15 mouse cellular contexts compared by ENCODE assay signal in genomic region chr1:44218876-44219275, GRCm38 (mm10). TPM values are rescaled to one million over a fixed set of nuclear protein-coding genes. Genes with fewer than 3 reads are reported as not detected.
DNase-seq lines count a peak whose midpoint lies in the region; ATAC-seq and TF ChIP-seq lines count a peak whose summit lies in the region.
"Had no signal": no experiment of that assay in that cellular context is flagged by ENCODE, and none has a peak within 500 bp of the region (broad histone marks: within the 10 kb centered on the region; RNA-seq: fewer than 3 reads in every experiment).

TSS of gene Mettl21e (minus strand) at chr1:44218961.

- no peak within 1 kb of the TSS for H3K4me2 ChIP-seq in heart, embryonic 12.5 days
- H3K4me2 ChIP-seq in heart, embryonic 15.5 days = no peak within 1 kb of the TSS
- no peak within 1 kb of the TSS for H3K4me2 ChIP-seq in lung, postnatal 0 days (replicated peaks; ENCODE audit: low read depth, low read length)
- H3K4me2 ChIP-seq: liver, embryonic 13.5 days; midbrain, embryonic 13.5 days had no signal

- no peaks in the 10 kb centered on the region for H3K36me3 ChIP-seq in heart, embryonic 12.5 days
- H3K36me3 ChIP-seq in heart, embryonic 15.5 days = no peaks in the 10 kb centered on the region
- no peaks in the 10 kb centered on the region for H3K36me3 ChIP-seq in lung, postnatal 0 days (ENCODE audit: insufficient read depth, low read length)
- H3K36me3 ChIP-seq: liver, embryonic 13.5 days; midbrain, embryonic 13.5 days had no signal

- TF ChIP-seq EP300 in lung, postnatal 0 days (IDR thresholded peaks at IDR 0.05) = peak; percentile 85

- 44% methylated on average over 1 of the region's 1 CpGs for WGBS in heart, embryonic 12.5 days
- WGBS in heart, embryonic 15.5 days = 31% methylated on average over 1 of the region's 1 CpGs
- 47% methylated on average over 1 of the region's 1 CpGs for WGBS in lung, postnatal 0 days

- H3K4me1 ChIP-seq in heart, embryonic 12.5 days (replicated peaks) = no peaks in the 10 kb centered on the region
- peaks cover 9% of the 10 kb centered on the region for H3K4me1 ChIP-seq in heart, embryonic 15.5 days (replicated peaks)
- no peaks in the 10 kb centered on the region; the same call in 1 of the 2 replicates for H3K4me1 ChIP-seq in lung, postnatal 0 days (ENCODE audit: insufficient read depth, low read depth, low read length)
- H3K4me1 ChIP-seq: liver, embryonic 13.5 days; midbrain, embryonic 13.5 days had no signal

- no peaks in the 10 kb centered on the region for H3K9me3 ChIP-seq in heart, embryonic 12.5 days (replicated peaks)
- H3K9me3 ChIP-seq in heart, embryonic 15.5 days (replicated peaks) = no peaks in the 10 kb centered on the region
- no peaks in the 10 kb centered on the region for H3K9me3 ChIP-seq in lung, postnatal 0 days (ENCODE audit: low read length)
- H3K9me3 ChIP-seq: liver, embryonic 13.5 days; midbrain, embryonic 13.5 days had no signal

- no peak within 1 kb of the TSS for H3K9ac ChIP-seq in heart, embryonic 12.5 days
- no peak within 1 kb of the TSS for H3K9ac ChIP-seq in heart, embryonic 15.5 days
- H3K9ac ChIP-seq in lung, postnatal 0 days (replicated peaks; ENCODE audit: low read depth) = no peak within 1 kb of the TSS
- H3K9ac ChIP-seq: liver, embryonic 13.5 days; midbrain, embryonic 13.5 days had no signal

- no peak for ATAC-seq in heart, embryonic 12.5 days (ENCODE audit: insufficient number of reproducible peaks, low FRiP score)
- ATAC-seq in heart, embryonic 15.5 days (replicated peaks; ENCODE audit: insufficient number of reproducible peaks, insufficient read depth, low FRiP score, low read depth) = peak; percentile 43; the same call in 1 of the 2 replicates
- ATAC-seq in lung, postnatal 0 days = peak; percentile 88
- ATAC-seq: midbrain, embryonic 13.5 days had no signal

- no peak for TF ChIP-seq CTCF in lung, postnatal 0 days (IDR thresholded peaks at IDR 0.05)

- H3K27me3 ChIP-seq in heart, embryonic 12.5 days (replicated peaks) = no peaks in the 10 kb centered on the region
- H3K27me3 ChIP-seq in heart, embryonic 15.5 days = no peaks in the 10 kb centered on the region
- no peaks in the 10 kb centered on the region for H3K27me3 ChIP-seq in lung, postnatal 0 days (replicated peaks; ENCODE audit: insufficient read depth, low read length)
- H3K27me3 ChIP-seq: liver, embryonic 13.5 days; midbrain, embryonic 13.5 days had no signal

- DNase-seq in heart, adult 11 months = peak; percentile 97
- peak; percentile 52 for DNase-seq in brain, adult 2 months (ENCODE audit: low read depth, low spot score)
- peak; percentile 93 for DNase-seq in lung, postnatal 0 days (ENCODE audit: low spot score)
- DNase-seq in thymus, adult 18-20 months = no peak
- no peak for DNase-seq in thymus, postnatal 4 days
- no peak for DNase-seq in urinary bladder, adult 2 months (ENCODE audit: low spot score)
- DNase-seq: liver, embryonic 13.5 days; right cerebral cortex, postnatal 4 days; thymus, adult 2 months had no signal

- no peak within 1 kb of the TSS for H3K4me3 ChIP-seq in heart, embryonic 12.5 days
- H3K4me3 ChIP-seq in heart, embryonic 15.5 days = no peak within 1 kb of the TSS
- H3K4me3 ChIP-seq in lung, postnatal 0 days (ENCODE audit: low read depth, low read length) = peak within 1 kb of the TSS; percentile 19; the same call in 1 of the 2 replicates
- H3K4me3 ChIP-seq: liver, embryonic 13.5 days; midbrain, embryonic 13.5 days had no signal

- H3K27ac ChIP-seq in heart, embryonic 12.5 days (ENCODE audit: poor library complexity, severe bottlenecking) = no peak within 1 kb of the TSS
- peak within 1 kb of the TSS; percentile 3; the same call in 1 of the 2 replicates for H3K27ac ChIP-seq in heart, embryonic 15.5 days
- peak within 1 kb of the TSS; percentile 64; the same call in 1 of the 2 replicates for H3K27ac ChIP-seq in lung, postnatal 0 days (ENCODE audit: low read length)
- H3K27ac ChIP-seq: liver, embryonic 13.5 days; midbrain, embryonic 13.5 days had no signal

RNA-seq across cellular contexts. Expression of gene Mettl21e, which starts in this region (rescaled TPM):
- polyA plus RNA-seq in heart, embryonic 12.5 days (2016; fragmentation: Nextera tagmentation; extraction: Ambion mirVana) = not detected in 2 replicates
- polyA plus RNA-seq in heart, embryonic 15.5 days (2015; fragmentation: Nextera tagmentation; extraction: Ambion mirVana) = 0.13 and 0.24 TPM in 2 replicates
- polyA plus RNA-seq in lung, postnatal 0 days (2015; fragmentation: Nextera tagmentation; extraction: Ambion mirVana) = 6.4 and 13.2 TPM in 2 replicates
- 0.03 TPM in 1 of 2 replicates, not detected in the other for polyA plus RNA-seq in urinary bladder, adult 2 months (2012; rRNA removed)
- polyA plus RNA-seq: cerebellum, adult 2 months; liver, embryonic 13.5 days; midbrain, embryonic 13.5 days; neural tube, embryonic 14.5 days; Patski; thymus, adult 2 months had no signal

Comparison
In these comparisons a context has a peak if more than half of its experiments do, and no peak if none do; other contexts are left out.
1. Peak in ATAC-seq and H3K27ac ChIP-seq in heart, embryonic 15.5 days; RNA of the gene not detected or under 1 TPM.
2. DNase-seq: peak in heart, adult 11 months (single experiment), brain, adult 2 months (single experiment) and lung, postnatal 0 days (single experiment); none in thymus, adult 18-20 months (0 of 2), thymus, postnatal 4 days (single experiment) and urinary bladder, adult 2 months (single experiment).